Mouse (Mus musculus) liver, embryonic 13.5 days (tissue): ENCODE data around the gene Sema6d. TPM values are rescaled to one million over a fixed set of nuclear protein-coding genes. Genes with fewer than 3 reads are reported as not detected.

Experiments used
- ATAC-seq: fragments of 200-750 bp; cut with Nextera tagmentation; 2 replicates; pipeline ENCODE4 v1.8.0; 2017; ENCODE audit warnings: low read depth, mild to moderate bottlenecking, moderate number of reproducible peaks, moderate library complexity
- DNase-seq: peaks from one replicate; pipeline ENCODE4 v3.0.0; 2022
- H3K27ac ChIP-seq: fragments of 300-500 bp; sonication (generic); 2 replicates; pipeline ENCODE4 v1.5.1; 2015; ENCODE audit warnings: moderate library complexity, mild to moderate bottlenecking, inconsistent platforms
- H3K27me3 ChIP-seq: fragments of 300-500 bp; sonication (generic); 2 replicates; pipeline ENCODE4 v1.6.1; 2015; ENCODE audit warnings: mild to moderate bottlenecking, inconsistent platforms
- H3K36me3 ChIP-seq: fragments of 300-500 bp; sonication (generic); 2 replicates; pipeline ENCODE4 v1.6.1; 2015; ENCODE audit warnings: mild to moderate bottlenecking, inconsistent platforms
- H3K4me1 ChIP-seq: fragments of 300-500 bp; sonication (generic); replicated peaks from 2 replicates; pipeline ENCODE4 v1.6.1; 2015; ENCODE audit warnings: inconsistent platforms
- H3K4me2 ChIP-seq: fragments of 300-500 bp; sonication (generic); 2 replicates; pipeline ENCODE4 v1.6.1; 2015; ENCODE audit warnings: inconsistent platforms, mild to moderate bottlenecking, moderate library complexity
- H3K4me3 ChIP-seq: fragments of 300-500 bp; sonication (generic); replicated peaks from 2 replicates; pipeline ENCODE4 v1.5.1; 2015; ENCODE audit warnings: mild to moderate bottlenecking, inconsistent platforms
- H3K9ac ChIP-seq: fragments of 300-500 bp; sonication (generic); 2 replicates; pipeline ENCODE4 v1.6.1; 2015; ENCODE audit warnings: mild to moderate bottlenecking, inconsistent platforms
- H3K9me3 ChIP-seq: fragments of 300-500 bp; sonication (generic); replicated peaks from 2 replicates; pipeline ENCODE4 v1.6.1; 2016; ENCODE audit warnings: inconsistent platforms
- WGBS: fragments of 180-500 bp; shearing (Covaris S2); methylation state at CpG from one replicate; pipeline ENCODE4 v1.1.7; 2015; ENCODE audit not compliant: insufficient replicate concordance; 5-methylcytosine and 5-hydroxymethylcytosine counted together
- polyA plus RNA-seq: library from polyadenylated mRNA; unstranded; fragments of >200 nt; fragmentation: Nextera tagmentation; extraction: Ambion mirVana; gene quantifications from 2 replicates; pipeline ENCODE4 v1.2.1, GENCODE M21; 2015

The Sema6d gene
- polyA plus RNA-seq, 1 experiment from 2014 or later = 2.8 TPM

- no peak for DNase-seq
- H3K4me3 ChIP-seq = peak overlapping the region; percentile 59
- H3K9me3 ChIP-seq = no peaks in the 10 kb centered on the region
- H3K27ac ChIP-seq = peak overlapping the region; percentile 63; the same call in 1 of the 2 replicates
- H3K4me2 ChIP-seq = peak overlapping the region; percentile 61
- peaks cover 50% of the 10 kb centered on the region for H3K27me3 ChIP-seq
- H3K36me3 ChIP-seq = no peaks in the 10 kb centered on the region
- H3K4me1 ChIP-seq = no peaks in the 10 kb centered on the region; the same call in none of the 2 replicates
- WGBS = under 1% methylated on average over 39 of the region's 39 CpGs
- peak overlapping the region; percentile 64 for H3K9ac ChIP-seq
- ATAC-seq = no peak
These were observed 520.9 kb downstream of the Sema6d start for GRCm38 (mm10) chr2:124610586-124611105.

GRCm38 (mm10) chr2:124611226-124611625 lies 521.5 kb downstream of the Sema6d start:
- DNase-seq = no peak
- peaks cover 50% of the 10 kb centered on the region for H3K27me3 ChIP-seq
- H3K4me1 ChIP-seq = no peaks in the 10 kb centered on the region; the same call in none of the 2 replicates
- H3K9me3 ChIP-seq = no peaks in the 10 kb centered on the region
- no peak overlapping the region for H3K27ac ChIP-seq
- no peak for ATAC-seq
- peak overlapping the region; percentile 64; the same call in 1 of the 2 replicates for H3K9ac ChIP-seq
- peak overlapping the region; percentile 61 for H3K4me2 ChIP-seq
- H3K4me3 ChIP-seq = peak overlapping the region; percentile 59
- WGBS = 17% methylated on average over 13 of the region's 13 CpGs
- H3K36me3 ChIP-seq = no peaks in the 10 kb centered on the region

- no peaks in the 10 kb centered on the region; the same call in none of the 2 replicates for H3K4me1 ChIP-seq
- no peak overlapping the region for H3K9ac ChIP-seq
- H3K27me3 ChIP-seq = peaks cover 50% of the 10 kb centered on the region
- peak overlapping the region; percentile 29 for H3K4me2 ChIP-seq
- peak overlapping the region; percentile 59 for H3K4me3 ChIP-seq
- no peak overlapping the region; the same call in 1 of the 2 replicates for H3K27ac ChIP-seq
- no peaks in the 10 kb centered on the region for H3K9me3 ChIP-seq
- 34% methylated on average over 6 of the region's 6 CpGs for WGBS
- no peak for DNase-seq
- no peaks in the 10 kb centered on the region for H3K36me3 ChIP-seq
- ATAC-seq = no peak
These were observed 522.5 kb downstream of the Sema6d start for GRCm38 (mm10) chr2:124612276-124612675.

- peaks cover 50% of the 10 kb centered on the region for H3K27me3 ChIP-seq
- H3K9ac ChIP-seq = no peak overlapping the region
These were observed 523.1 kb downstream of the Sema6d start for GRCm38 (mm10) chr2:124612727-124613510.

GRCm38 (mm10) chr2:124613671-124614210 lies 524.0 kb downstream of the Sema6d start:
- H3K36me3 ChIP-seq = no peaks in the 10 kb centered on the region
- peak overlapping the region; percentile 41 for H3K4me2 ChIP-seq
- H3K9ac ChIP-seq = no peak overlapping the region
- no peak for ATAC-seq
- H3K9me3 ChIP-seq = no peaks in the 10 kb centered on the region
- no peak overlapping the region for H3K27ac ChIP-seq
- DNase-seq = no peak
- H3K4me3 ChIP-seq = no peak overlapping the region
- H3K4me1 ChIP-seq = no peaks in the 10 kb centered on the region; the same call in 1 of the 2 replicates
- H3K27me3 ChIP-seq = peaks cover 42% of the 10 kb centered on the region
- WGBS = 28% methylated on average over 3 of the region's 3 CpGs

More at GRCm38 (mm10) chr2:124612727-124613510, 523.1 kb downstream of the Sema6d start:
- DNase-seq (no peak), ATAC-seq (no peak)
- no peak overlapping the region for H3K27ac ChIP-seq
- peak overlapping the region; percentile 41 for H3K4me2 ChIP-seq
- H3K36me3 ChIP-seq = no peaks in the 10 kb centered on the region
- no peaks in the 10 kb centered on the region for H3K9me3 ChIP-seq
- peak overlapping the region; percentile 59 for H3K4me3 ChIP-seq
- WGBS = 57% methylated on average over 10 of the region's 10 CpGs
- no peaks in the 10 kb centered on the region; the same call in 1 of the 2 replicates for H3K4me1 ChIP-seq

GRCm38 (mm10) chr2:124616746-124617145 lies 527.0 kb downstream of the Sema6d start:
- Histone ChIP-seq H3K4me3 (no peak overlapping the region), H3K27me3 (peaks cover 12% of the 10 kb centered on the region), H3K36me3 (no peaks in the 10 kb centered on the region), H3K27ac (no peak overlapping the region), H3K4me2 (no peak overlapping the region), H3K9me3 (no peaks in the 10 kb centered on the region), H3K4me1 (no peaks in the 10 kb centered on the region), H3K9ac (no peak overlapping the region)
- no peak for DNase-seq
- WGBS = 33% methylated on average over 4 of the region's 4 CpGs
- ATAC-seq = peak; percentile 31

GRCm38 (mm10) chr2:124617440-124617839 lies 527.7 kb downstream of the Sema6d start:
- Histone ChIP-seq H3K27me3 (peaks cover 5% of the 10 kb centered on the region), H3K4me1 (no peaks in the 10 kb centered on the region), H3K4me3 (no peak overlapping the region), H3K36me3 (no peaks in the 10 kb centered on the region), H3K9me3 (no peaks in the 10 kb centered on the region), H3K9ac (no peak overlapping the region), H3K4me2 (no peak overlapping the region), H3K27ac (no peak overlapping the region)
- WGBS = 59% methylated on average over 9 of the region's 9 CpGs
- ATAC-seq (no peak), DNase-seq (no peak)

GRCm38 (mm10) chr2:124618091-124618490 lies 528.3 kb downstream of the Sema6d start:
- Histone ChIP-seq H3K9ac (no peak overlapping the region), H3K36me3 (no peaks in the 10 kb centered on the region), H3K27me3 (no peaks in the 10 kb centered on the region), H3K4me1 (no peaks in the 10 kb centered on the region), H3K4me3 (no peak overlapping the region), H3K9me3 (no peaks in the 10 kb centered on the region), H3K4me2 (no peak overlapping the region), H3K27ac (no peak overlapping the region)
- ATAC-seq (no peak), DNase-seq (no peak)
- WGBS = 65% methylated on average over 5 of the region's 5 CpGs

- ATAC-seq = no peak
These were observed 528.9 kb downstream of the Sema6d start for GRCm38 (mm10) chr2:124618526-124619219.

GRCm38 (mm10) chr2:124620470-124620869 lies 530.7 kb downstream of the Sema6d start:
- Histone ChIP-seq H3K4me3 (no peak overlapping the region), H3K36me3 (no peaks in the 10 kb centered on the region), H3K9ac (no peak overlapping the region), H3K4me2 (no peak overlapping the region), H3K27ac (no peak overlapping the region), H3K9me3 (no peaks in the 10 kb centered on the region), H3K4me1 (no peaks in the 10 kb centered on the region), H3K27me3 (no peaks in the 10 kb centered on the region)
- ATAC-seq (no peak), DNase-seq (no peak)
- 39% methylated on average over 6 of the region's 6 CpGs for WGBS

More at GRCm38 (mm10) chr2:124618526-124619219, 528.9 kb downstream of the Sema6d start:
- Histone ChIP-seq H3K4me3 (no peak overlapping the region), H3K9ac (no peak overlapping the region), H3K4me2 (no peak overlapping the region), H3K9me3 (no peaks in the 10 kb centered on the region), H3K27me3 (no peaks in the 10 kb centered on the region), H3K36me3 (no peaks in the 10 kb centered on the region), H3K27ac (no peak overlapping the region), H3K4me1 (no peaks in the 10 kb centered on the region)
- 61% methylated on average over 3 of the region's 3 CpGs for WGBS
- DNase-seq = no peak
